Mouse (Mus musculus): ENCODE measurements at regions not wholly inside any gene's neighbourhood (a gene's known extent, or its start where the extent isn't known, plus 50 kb on each side); places are given as distances from the start of the nearest gene placed in this dataset.

GRCm38 (mm10) chr1:76513490-76513889, 967.4 kb downstream of the Slc4a3 start:
- DNase-seq = no peak

- no peak for DNase-seq
Observed at GRCm38 (mm10) chr1:76529531-76529930, 983.5 kb downstream of the Slc4a3 start.

GRCm38 (mm10) chr1:76530342-76530741, 984.3 kb downstream of the Slc4a3 start:
- DNase-seq = no peak

- no peak for DNase-seq
Observed at GRCm38 (mm10) chr1:76535522-76535956, 979.3 kb downstream of the Epha4 start.

- no peak for DNase-seq
Observed at GRCm38 (mm10) chr1:76540529-76540928, 974.4 kb downstream of the Epha4 start.

- no peak for DNase-seq
Observed at GRCm38 (mm10) chr1:76550876-76551275, 964.0 kb downstream of the Epha4 start.

GRCm38 (mm10) chr1:76559441-76559840, 955.4 kb downstream of the Epha4 start:
- DNase-seq = no peak

- DNase-seq = peak; percentile 10 to 21
Observed at GRCm38 (mm10) chr1:76575487-76575886, 939.4 kb downstream of the Epha4 start.

- DNase-seq = no peak
Observed at GRCm38 (mm10) chr1:76585921-76586320, 929.0 kb downstream of the Epha4 start.

GRCm38 (mm10) chr1:76625831-76626230, 889.1 kb downstream of the Epha4 start:
- DNase-seq = no peak

GRCm38 (mm10) chr1:76629861-76630260, 885.0 kb downstream of the Epha4 start:
- DNase-seq = no peak

- DNase-seq = no peak
Observed at GRCm38 (mm10) chr1:76634071-76634470, 880.8 kb downstream of the Epha4 start.

GRCm38 (mm10) chr1:76637268-76638009, 877.4 kb downstream of the Epha4 start:
- DNase-seq = no peak

- DNase-seq = no peak
Observed at GRCm38 (mm10) chr1:76638010-76638400, 876.9 kb downstream of the Epha4 start.

- DNase-seq = peak; percentile 23 to 60
Observed at GRCm38 (mm10) chr1:76641181-76641711, 873.6 kb downstream of the Epha4 start.

GRCm38 (mm10) chr1:76642703-76643102, 872.2 kb downstream of the Epha4 start:
- no peak for DNase-seq

GRCm38 (mm10) chr1:76644895-76645294, 870.0 kb downstream of the Epha4 start:
- DNase-seq = no peak

GRCm38 (mm10) chr1:76654826-76655225, 860.1 kb downstream of the Epha4 start:
- peak; percentile 12 to 15 for DNase-seq

- DNase-seq = no peak
Observed at GRCm38 (mm10) chr1:76658228-76658627, 856.7 kb downstream of the Epha4 start.

- no peak for DNase-seq
Observed at GRCm38 (mm10) chr1:76660146-76660545, 854.7 kb downstream of the Epha4 start.

GRCm38 (mm10) chr1:76664381-76664780, 850.5 kb downstream of the Epha4 start:
- DNase-seq = no peak

- no peak for DNase-seq
Observed at GRCm38 (mm10) chr1:76676836-76677235, 838.1 kb downstream of the Epha4 start.

GRCm38 (mm10) chr1:76705556-76705955, 809.3 kb downstream of the Epha4 start:
- no peak for DNase-seq

- DNase-seq = no peak
Observed at GRCm38 (mm10) chr1:76717639-76718292, 797.1 kb downstream of the Epha4 start.

Data from cerebellum, postnatal 25 days (tissue).